ENCODE assay signal across 8 mouse cellular contexts in the genomic region with DNA sequence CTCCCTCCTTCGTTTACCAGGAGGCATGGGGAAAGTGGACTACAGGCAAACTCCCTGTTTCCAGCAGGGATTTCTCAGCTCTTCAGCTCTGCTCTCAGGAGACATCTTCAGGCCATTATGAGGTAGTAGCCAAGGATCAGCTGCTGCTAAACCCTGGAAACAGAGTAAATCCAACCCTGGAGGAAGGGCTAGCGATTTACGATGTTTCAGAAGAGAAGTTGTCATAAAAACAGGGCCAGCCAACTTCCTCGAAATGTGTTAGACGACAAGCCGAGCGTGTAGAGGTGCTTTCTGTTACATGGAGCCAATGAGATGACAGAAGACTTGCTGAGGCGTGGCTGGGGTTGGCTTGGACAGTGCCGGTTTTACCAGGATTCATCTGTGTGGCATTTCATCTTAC. TPM values are rescaled to one million over a fixed set of nuclear protein-coding genes. Genes with fewer than 3 reads are reported as not detected.
DNase-seq lines count a peak whose midpoint lies in the region; ATAC-seq lines count a peak whose summit lies in the region.

No protein-coding gene starts in this region.

- no peak for ATAC-seq in heart, embryonic 12.5 days (ENCODE audit: insufficient number of reproducible peaks, low FRiP score)
- ATAC-seq in hindbrain, embryonic 12.5 days (ENCODE audit: low FRiP score), result no peak

- no peaks in the 10 kb centered on the region for H3K9me3 ChIP-seq in heart, embryonic 12.5 days (replicated peaks)
- H3K9me3 ChIP-seq in hindbrain, embryonic 12.5 days (replicated peaks), result no peaks in the 10 kb centered on the region

- peaks cover 10% of the 10 kb centered on the region for H3K4me1 ChIP-seq in heart, embryonic 12.5 days (replicated peaks)
- H3K4me1 ChIP-seq in hindbrain, embryonic 12.5 days, result peaks cover 9% of the 10 kb centered on the region; the same call in 1 of the 2 replicates

- H3K36me3 ChIP-seq in heart, embryonic 12.5 days, result no peaks in the 10 kb centered on the region
- H3K36me3 ChIP-seq in hindbrain, embryonic 12.5 days, result no peaks in the 10 kb centered on the region

- DNase-seq in heart, adult 8-10 months (ENCODE audit: low spot score), result peak; percentile 48
- DNase-seq in MEL-GATA-1-ER (ENCODE audit: extremely low read depth, low read depth), result peak; percentile 90
- peak; percentile 48 for DNase-seq in kidney, adult 9 months
- peak; percentile 46 for DNase-seq in lung, postnatal 4 days
- DNase-seq in retina, embryonic 14.5 days (ENCODE audit: low spot score), result no peak
- DNase-seq in urinary bladder, postnatal 4 days (ENCODE audit: low spot score in 2 of 2), result no peak

- no peak overlapping the region for H3K9ac ChIP-seq in heart, embryonic 12.5 days
- H3K9ac ChIP-seq in hindbrain, embryonic 12.5 days, result no peak overlapping the region

- no peak overlapping the region for H3K4me3 ChIP-seq in heart, embryonic 12.5 days
- H3K4me3 ChIP-seq in hindbrain, embryonic 12.5 days, result no peak overlapping the region

- WGBS in heart, embryonic 12.5 days, result 45% methylated on average over 9 of the region's 9 CpGs
- 71% methylated on average over 9 of the region's 9 CpGs for WGBS in hindbrain, embryonic 12.5 days

- H3K27me3 ChIP-seq in heart, embryonic 12.5 days (replicated peaks), result 0 out of 2 replicates have a peak, but pooled peaks cover 4% of the 10 kb centered on the region
- H3K27me3 ChIP-seq in hindbrain, embryonic 12.5 days, result no peaks in the 10 kb centered on the region; the same call in 1 of the 2 replicates

- H3K27ac ChIP-seq in heart, embryonic 12.5 days (ENCODE audit: poor library complexity, severe bottlenecking), result no peak overlapping the region
- no peak overlapping the region for H3K27ac ChIP-seq in hindbrain, embryonic 12.5 days

- H3K4me2 ChIP-seq in heart, embryonic 12.5 days, result no peak overlapping the region
- H3K4me2 ChIP-seq in hindbrain, embryonic 12.5 days (replicated peaks), result no peak overlapping the region

RNA-seq across cellular contexts. Expression of gene Fli1, which starts 19.7 kb away (rescaled TPM):
- 10 to 100 TPM; 18.5 to 30.7 (median 20.8) TPM for total RNA-seq in heart, adult 8-10 months (2022)
- 20.1 and 20.2 TPM in 2 replicates for polyA plus RNA-seq in heart, embryonic 12.5 days (2016; fragmentation: Nextera tagmentation; extraction: Ambion mirVana)
- 24.4 and 26.4 TPM in 2 replicates for polyA plus RNA-seq in hindbrain, embryonic 12.5 days (2016; fragmentation: Nextera tagmentation; extraction: Ambion mirVana)

Comparison
In these comparisons a context has a peak if more than half of its experiments do, and no peak if none do; other contexts are left out.
1. DNase-seq: peak in heart, adult 8-10 months (single experiment), MEL-GATA-1-ER (single experiment), kidney, adult 9 months (single experiment) and lung, postnatal 4 days (2 of 2); none in retina, embryonic 14.5 days (single experiment) and urinary bladder, postnatal 4 days (0 of 2).